Mouse (Mus musculus): ENCODE results near the gene Hexdc.

The Hexdc gene

DNA sequence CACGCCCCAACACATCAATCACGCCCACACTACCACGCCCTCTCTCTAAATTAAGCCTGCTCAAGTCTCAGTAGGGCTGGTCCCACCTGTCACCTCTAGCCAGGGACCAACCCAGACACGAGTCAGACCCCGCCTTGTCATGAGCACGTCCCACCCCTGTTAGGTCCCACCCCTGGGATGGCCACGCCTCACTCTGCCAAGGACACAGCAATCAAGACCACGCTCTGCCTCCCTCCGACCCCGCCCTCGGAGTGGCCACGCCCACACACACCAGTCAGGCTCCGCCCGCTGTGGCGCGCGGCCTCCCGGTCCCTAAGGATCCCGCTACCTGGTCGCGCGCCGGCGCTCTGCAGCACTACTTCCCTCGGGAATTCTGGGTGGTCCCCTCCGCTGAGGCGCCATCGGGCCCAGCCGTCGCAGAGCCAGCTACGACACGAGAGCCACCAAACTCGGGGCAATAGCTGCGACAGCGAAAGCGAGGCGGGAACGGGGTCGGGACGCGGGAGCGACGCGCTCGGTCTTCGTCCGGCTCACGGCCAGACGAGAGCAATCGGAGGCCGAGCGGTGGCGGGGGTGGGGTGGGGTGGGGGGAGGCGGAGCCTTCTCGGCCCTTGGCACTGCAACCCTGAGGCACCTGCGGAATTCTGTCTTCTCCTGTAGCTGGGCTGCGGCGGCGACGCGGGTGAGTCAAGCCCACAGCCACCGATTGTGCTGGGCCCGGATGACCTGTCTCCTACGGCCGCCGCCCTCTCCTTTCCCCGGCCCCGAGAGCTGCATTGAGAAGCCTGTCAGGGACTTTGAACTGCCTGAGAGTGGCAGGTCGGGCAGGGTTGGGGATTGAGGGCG, at the start of gene Hexdc, which contains the start of gene Ogfod3:
Gene Hexdc, plus strand, starts transcription at position 273 of the 846 bp plus-strand sequence.
Gene Ogfod3, minus strand, starts transcription at position 551 of the 846 bp plus-strand sequence.
- peak; percentile 59 to 89 for DNase-seq (ENCODE audit: low spot score in 2 of 2)

DNA sequence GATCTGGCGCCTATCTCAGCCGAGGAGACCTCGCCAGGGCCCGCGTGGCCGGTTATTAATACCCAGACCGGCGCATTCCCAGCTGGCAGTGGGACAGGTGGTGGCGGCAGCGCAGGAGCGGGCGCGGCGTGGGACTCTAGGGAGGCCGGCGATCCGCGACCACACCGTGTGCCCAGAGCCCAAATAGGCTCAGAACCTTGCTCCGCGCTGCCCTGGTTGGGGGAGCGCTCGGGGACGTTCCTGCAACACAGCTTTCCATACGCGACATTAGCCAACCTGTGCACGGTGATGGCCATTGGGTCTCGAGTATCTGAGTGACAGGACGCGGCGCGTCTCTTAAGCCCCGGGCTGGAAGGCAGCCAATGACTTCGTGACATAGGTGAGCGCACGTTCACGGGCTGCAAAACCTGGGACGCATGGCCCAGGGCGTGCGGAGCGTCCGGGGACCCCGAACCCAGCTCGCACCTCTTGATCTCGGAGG, 47.8 kb upstream of the Hexdc start:
- peak in 1 of 2 experiments; percentile 29 for DNase-seq (ENCODE audit: low spot score in 2 of 2)

GRCm38 (mm10) chr11:121159971-121160370, 44.3 kb upstream of the Hexdc start, which contains the start of gene Uts2r:
Gene Uts2r, plus strand, starts transcription at chr11:121160271.
- no peak for DNase-seq (ENCODE audit: low spot score in 2 of 2)

- no peak for DNase-seq (ENCODE audit: low spot score in 2 of 2)
These were observed 43.4 kb upstream of the Hexdc start for GRCm38 (mm10) chr11:121160636-121161346.

DNA sequence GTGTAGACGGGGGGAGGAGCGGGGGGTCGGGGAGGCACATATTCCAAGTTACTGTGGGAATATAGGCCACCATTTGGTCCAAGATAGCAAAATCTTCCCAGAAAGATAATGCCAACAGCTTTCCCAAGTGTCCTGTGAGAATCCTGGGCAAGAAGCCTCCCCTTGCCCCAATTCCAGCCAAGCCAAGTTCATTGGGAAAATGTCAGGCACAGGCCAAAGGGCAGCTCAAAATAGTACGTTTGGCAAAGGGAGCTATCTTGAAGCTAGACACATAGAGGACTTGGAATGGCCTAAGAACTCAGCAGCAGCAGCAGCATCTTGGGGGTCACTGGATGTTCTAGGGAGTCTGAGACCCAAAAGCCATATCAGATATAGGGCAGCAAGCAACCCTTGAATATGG, 40.5 kb upstream of the Hexdc start:
- no peak for DNase-seq (ENCODE audit: low spot score in 2 of 2)

- DNase-seq (ENCODE audit: low spot score in 2 of 2), result no peak
These were observed 31.0 kb upstream of the Hexdc start for GRCm38 (mm10) chr11:121173203-121173602.

DNA sequence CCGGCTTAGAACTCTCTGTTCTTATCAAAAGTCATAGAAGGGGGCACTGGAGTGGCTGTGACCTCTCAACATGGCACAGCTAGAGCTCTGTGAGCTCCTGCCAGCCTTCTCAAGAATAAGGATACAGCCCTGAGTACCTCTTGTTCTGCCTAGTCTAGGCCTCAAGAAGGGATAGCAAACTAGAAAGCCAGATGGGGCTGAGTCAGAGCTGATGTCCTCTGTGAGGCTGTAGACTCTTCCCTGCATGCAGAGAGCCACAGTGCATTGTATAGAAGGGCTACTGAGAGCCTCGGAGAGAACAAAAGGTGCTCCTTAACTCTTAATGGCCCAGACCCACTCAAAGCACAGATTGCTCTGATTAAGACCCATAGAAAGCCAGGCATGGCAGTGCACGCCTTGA, 30.0 kb upstream of the Hexdc start:
- DNase-seq (ENCODE audit: low spot score in 2 of 2), result no peak

GRCm38 (mm10) chr11:121176285-121177270, 27.7 kb upstream of the Hexdc start:
- DNase-seq (ENCODE audit: low spot score in 2 of 2), result peak in 1 of 2 experiments; percentile 60

DNA sequence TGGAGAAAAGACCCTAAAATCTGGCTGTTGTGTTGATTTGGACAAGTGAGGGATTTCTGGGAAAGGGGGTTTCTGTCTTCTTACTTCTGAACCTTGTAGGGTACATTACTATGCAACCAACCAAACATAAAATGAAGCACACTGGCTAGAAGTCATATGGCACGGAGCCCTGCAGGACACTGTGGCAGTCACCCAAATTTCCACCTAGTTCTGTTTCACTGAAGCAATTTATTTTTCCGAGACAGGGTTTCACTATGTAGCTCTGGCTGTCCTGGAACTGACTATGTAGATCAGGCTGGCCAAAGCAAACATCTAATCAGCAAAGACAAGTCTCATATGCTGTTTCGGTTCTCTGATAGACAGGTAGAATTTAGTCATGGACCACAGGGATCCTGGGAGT, 14.6 kb upstream of the Hexdc start:
- DNase-seq (ENCODE audit: low spot score in 2 of 2), result no peak

GRCm38 (mm10) chr11:121192742-121193141, 11.5 kb upstream of the Hexdc start:
- no peak for DNase-seq (ENCODE audit: low spot score in 2 of 2)

- DNase-seq (ENCODE audit: low spot score in 2 of 2), result no peak
These were observed 10.8 kb upstream of the Hexdc start for GRCm38 (mm10) chr11:121193415-121193814.

- DNase-seq (ENCODE audit: low spot score in 2 of 2), result no peak
These were observed 5.6 kb upstream of the Hexdc start for GRCm38 (mm10) chr11:121198622-121199021.

GRCm38 (mm10) chr11:121199851-121200250, 4.4 kb upstream of the Hexdc start:
- no peak for DNase-seq (ENCODE audit: low spot score in 2 of 2)

GRCm38 (mm10) chr11:121200781-121201180, 3.5 kb upstream of the Hexdc start:
- DNase-seq (ENCODE audit: low spot score in 2 of 2), result no peak

GRCm38 (mm10) chr11:121201436-121202198, 2.6 kb upstream of the Hexdc start:
- peak in 1 of 2 experiments; percentile 43 for DNase-seq (ENCODE audit: low spot score in 2 of 2)

DNA sequence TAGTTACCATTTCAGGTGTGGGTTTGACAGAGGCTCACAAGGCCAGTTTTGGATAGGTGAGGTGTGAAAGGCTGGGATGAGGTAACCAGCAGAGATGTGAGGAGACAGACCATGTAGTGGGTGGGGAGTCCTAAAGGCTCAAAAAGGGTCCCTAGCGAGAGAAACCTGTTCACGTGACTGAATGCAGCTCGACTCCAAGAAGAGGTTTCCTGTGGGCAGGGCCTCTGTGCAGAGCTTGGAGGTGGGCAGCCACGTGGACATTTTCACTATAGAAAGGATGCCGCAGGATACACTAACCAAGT, 423 bp upstream of the Hexdc start:
- no peak for DNase-seq (ENCODE audit: low spot score in 2 of 2)

DNA sequence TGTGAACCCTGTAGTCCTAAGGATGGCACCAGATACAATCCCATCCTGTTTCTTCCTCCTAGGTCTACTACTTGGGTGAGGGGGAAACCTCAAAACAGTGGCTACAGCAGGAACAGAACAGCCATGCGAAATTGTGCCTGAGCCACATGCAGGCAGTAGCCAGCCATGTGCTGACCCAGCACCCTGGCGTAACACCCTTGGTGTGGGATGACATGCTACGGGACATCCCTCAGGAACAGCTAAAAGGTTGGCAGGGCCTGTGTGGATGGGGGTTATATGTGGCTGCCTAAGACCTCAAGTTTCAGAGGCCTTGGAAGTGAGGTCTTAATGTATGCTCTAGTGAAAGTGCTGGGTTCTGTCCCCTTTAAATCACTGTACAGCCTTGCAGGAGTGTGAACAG, 12.6 kb downstream of the Hexdc start:
- no peak for DNase-seq (ENCODE audit: low spot score in 2 of 2)

DNA sequence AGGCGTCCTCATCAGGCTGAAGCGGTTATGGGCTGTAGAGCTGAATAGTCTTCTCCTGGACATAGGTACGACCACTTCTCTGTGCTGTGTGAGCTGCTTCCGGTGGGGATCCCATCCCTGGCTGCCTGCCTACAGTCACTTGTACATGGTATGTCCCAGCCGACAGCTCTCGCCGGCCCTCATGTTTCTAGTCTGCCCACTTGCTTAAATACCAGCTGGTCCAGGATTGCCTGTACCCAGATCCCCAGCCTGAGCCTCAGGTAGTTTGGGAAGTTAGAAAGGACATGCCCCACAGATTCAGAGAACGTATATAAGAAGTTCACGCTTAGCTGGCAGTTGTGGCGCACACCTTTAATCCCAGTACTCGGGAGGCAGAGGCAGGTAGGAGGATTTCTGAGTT, 15.5 kb downstream of the Hexdc start:
- no peak for DNase-seq (ENCODE audit: low spot score in 2 of 2)

DNA sequence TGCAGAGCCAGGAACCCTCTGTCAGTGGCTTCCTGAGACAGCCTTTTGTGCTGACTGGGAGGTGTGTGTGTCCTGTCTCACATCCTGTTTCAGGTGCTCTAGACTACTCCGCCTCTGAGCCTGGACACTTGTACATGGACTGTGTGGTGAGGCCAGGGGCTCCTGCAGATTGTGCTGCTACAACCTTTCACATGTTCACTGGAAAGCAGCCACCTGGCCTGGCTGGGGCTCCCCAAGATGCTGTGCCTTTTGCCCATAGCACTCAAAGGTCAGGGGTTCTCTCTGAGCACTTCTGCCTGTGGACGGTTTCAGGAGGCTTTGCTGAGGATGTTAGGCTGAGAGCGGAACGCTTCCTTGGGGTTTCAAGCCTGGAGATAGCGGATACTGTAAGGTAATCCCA, 16.5 kb downstream of the Hexdc start:
- no peak for DNase-seq (ENCODE audit: low spot score in 2 of 2)

GRCm38 (mm10) chr11:121221321-121222010, 17.2 kb downstream of the Hexdc start:
- no peak for DNase-seq (ENCODE audit: low spot score in 2 of 2)

Data from cerebellum, postnatal 4 days (tissue).